Mouse (Mus musculus): ENCODE data around the gene Slc6a5. TPM values are rescaled to one million over a fixed set of nuclear protein-coding genes. Genes with fewer than 3 reads are reported as not detected.

Gene Slc6a5
- total and polyA plus RNA-seq, 3 experiments, result not detected

DNA sequence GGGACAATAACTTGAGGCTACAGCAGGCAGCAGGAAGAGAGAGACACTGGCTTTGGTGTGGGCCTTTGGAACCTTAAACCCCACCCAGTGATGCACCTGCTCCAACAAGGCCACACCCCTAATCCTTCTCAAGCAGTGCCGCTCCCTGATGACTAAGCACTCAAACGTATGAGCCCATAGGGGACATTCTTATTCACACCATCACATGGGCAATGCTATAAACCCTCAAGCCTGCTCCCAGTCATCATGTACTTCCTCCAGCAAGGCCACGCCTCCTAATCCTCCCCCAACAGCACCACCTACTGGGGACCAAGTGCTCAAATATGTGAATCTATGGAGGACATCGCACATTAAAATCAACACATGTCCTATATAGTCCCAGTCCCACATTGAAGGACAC, 9.5 kb downstream of the Slc6a5 start:
- Histone ChIP-seq H3K79me2 (ENCODE audit: control insufficient read depth, insufficient read depth, low read length, poor library complexity) (no peaks in the 10 kb centered on the region), H3K4me3 (ENCODE audit: control insufficient read depth in 1 of 2, insufficient read depth in 1 of 2, low read depth in 2 of 2, low read length in 2 of 2) (no peak overlapping the region), H3K27ac (ENCODE audit: control insufficient read depth, low read depth, low read length) (no peak overlapping the region), H3K36me3 (ENCODE audit: control insufficient read depth in 1 of 2, insufficient read depth in 2 of 2, low read length in 2 of 2) (no peaks in the 10 kb centered on the region), H3K4me1 (ENCODE audit: control insufficient read depth in 1 of 2, insufficient read depth in 2 of 2, low read length in 2 of 2) (peaks cover 0 to 6% of the 10 kb centered on the region in 2 experiments; a peak in 2 of 4 replicates), H3K27me3 (ENCODE audit: control insufficient read depth in 1 of 2, insufficient read depth in 2 of 2, low read length in 2 of 2) (no peaks in the 10 kb centered on the region), H3K9ac (ENCODE audit: control insufficient read depth, low read depth, low read length, poor library complexity, severe bottlenecking) (no peak overlapping the region), H3K9me3 (replicated peaks; ENCODE audit: insufficient read depth, low read length) (no peaks in the 10 kb centered on the region)
- TF ChIP-seq MXI1 (IDR thresholded peaks at IDR 0.05; ENCODE audit: low read depth, low read length) (no peak), GABPA (IDR thresholded peaks at IDR 0.05; ENCODE audit: low read depth, low read length) (no peak), MAFK (IDR thresholded peaks at IDR 0.05; ENCODE audit: borderline replicate concordance, low read depth, low read length) (no peak), CTCF (IDR thresholded peaks at IDR 0.05 in 2 of 3, conservative IDR thresholded peaks at IDR 0.05 in 1 of 3; ENCODE audit: control insufficient read depth in 1 of 3, insufficient read depth in 1 of 3, low read depth in 2 of 3, low read length in 3 of 3, poor library complexity in 1 of 3, severe bottlenecking in 1 of 3) (peak in 1 of 3 experiments; percentile 10; a peak in 1 of 6 replicates), ELF1 (IDR thresholded peaks at IDR 0.05; ENCODE audit: low read depth, low read length) (no peak)
- DNase-seq (ENCODE audit: low read depth, low spot score), result peak; percentile 20

DNA sequence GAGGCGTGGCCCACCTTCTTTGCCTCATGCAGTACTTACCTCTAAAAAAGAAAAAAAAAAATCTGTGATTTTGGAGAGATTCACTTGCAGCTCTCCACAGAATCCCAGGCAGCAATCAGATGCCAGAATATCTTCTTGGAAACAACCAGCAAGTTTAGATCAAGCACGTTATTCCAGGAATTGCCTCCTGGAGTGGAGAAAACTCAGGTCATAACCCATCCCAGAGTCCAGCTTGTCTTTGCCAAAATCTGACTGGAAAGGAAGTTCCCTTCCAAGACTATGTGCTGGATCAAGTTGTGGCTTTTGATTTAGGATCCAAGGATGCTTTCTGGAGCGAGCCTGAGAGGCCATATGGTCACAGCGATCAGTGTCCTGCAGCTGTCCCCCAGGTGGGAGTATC, 10.8 kb downstream of the Slc6a5 start:
- H3K27ac ChIP-seq (ENCODE audit: control insufficient read depth, low read depth, low read length), result no peak overlapping the region
- H3K4me1 ChIP-seq (ENCODE audit: control insufficient read depth in 1 of 2, insufficient read depth in 2 of 2, low read length in 2 of 2), result peaks cover 0 to 6% of the 10 kb centered on the region in 2 experiments; a peak in 2 of 4 replicates
- no peaks in the 10 kb centered on the region for H3K9me3 ChIP-seq (replicated peaks; ENCODE audit: insufficient read depth, low read length)
- H3K4me3 ChIP-seq (ENCODE audit: control insufficient read depth in 1 of 2, insufficient read depth in 1 of 2, low read depth in 2 of 2, low read length in 2 of 2), result no peak overlapping the region
- H3K9ac ChIP-seq (ENCODE audit: control insufficient read depth, low read depth, low read length, poor library complexity, severe bottlenecking), result no peak overlapping the region
- H3K36me3 ChIP-seq (ENCODE audit: control insufficient read depth in 1 of 2, insufficient read depth in 2 of 2, low read length in 2 of 2), result no peaks in the 10 kb centered on the region
- no peaks in the 10 kb centered on the region for H3K27me3 ChIP-seq (ENCODE audit: control insufficient read depth in 1 of 2, insufficient read depth in 2 of 2, low read length in 2 of 2)
- no peak for TF ChIP-seq SMC3 (IDR thresholded peaks at IDR 0.05; ENCODE audit: low read depth, low read length)
- TF ChIP-seq GABPA (IDR thresholded peaks at IDR 0.05; ENCODE audit: low read depth, low read length), result no peak
- TF ChIP-seq KAT2A (conservative IDR thresholded peaks at IDR 0.05; ENCODE audit: low read depth, low read length), result no peak
- TF ChIP-seq TBP (IDR thresholded peaks at IDR 0.05; ENCODE audit: low read depth, low read length), result no peak
- no peak for TF ChIP-seq EP300 (IDR thresholded peaks at IDR 0.05; ENCODE audit: low read depth in 1 of 2, low read length in 2 of 2)
- DNase-seq (ENCODE audit: low read depth, low spot score), result no peak
- no peaks in the 10 kb centered on the region for H3K79me2 ChIP-seq (ENCODE audit: control insufficient read depth, insufficient read depth, low read length, poor library complexity)

DNA sequence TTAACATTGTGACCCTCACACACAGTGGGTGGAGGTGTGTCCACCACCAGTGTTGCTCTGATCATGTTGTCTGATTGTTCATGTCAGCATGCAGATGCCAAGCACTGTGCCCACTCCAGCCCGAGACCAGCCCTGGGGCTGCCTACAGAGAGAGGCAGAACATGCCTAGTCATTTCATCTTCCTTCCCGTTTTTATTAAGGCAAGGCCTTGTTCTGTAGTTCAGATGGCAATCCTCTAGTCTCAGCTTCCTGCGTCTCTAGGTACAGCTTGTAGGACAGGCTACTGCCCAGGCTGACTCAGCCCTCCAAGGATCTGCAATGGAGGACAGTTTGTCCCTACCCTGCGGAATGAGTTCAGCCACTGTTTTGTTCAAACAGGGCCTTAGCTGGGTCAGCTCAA, 13.0 kb downstream of the Slc6a5 start:
- Histone ChIP-seq H3K4me1 (ENCODE audit: control insufficient read depth in 1 of 2, insufficient read depth in 2 of 2, low read length in 2 of 2) (peaks cover 0 to 6% of the 10 kb centered on the region in 2 experiments; a peak in 2 of 4 replicates), H3K36me3 (ENCODE audit: control insufficient read depth in 1 of 2, insufficient read depth in 2 of 2, low read length in 2 of 2) (no peaks in the 10 kb centered on the region), H3K79me2 (ENCODE audit: control insufficient read depth, insufficient read depth, low read length, poor library complexity) (no peaks in the 10 kb centered on the region), H3K9me3 (replicated peaks; ENCODE audit: insufficient read depth, low read length) (no peaks in the 10 kb centered on the region), H3K27ac (ENCODE audit: control insufficient read depth, low read depth, low read length) (no peak overlapping the region), H3K27me3 (ENCODE audit: control insufficient read depth in 1 of 2, insufficient read depth in 2 of 2, low read length in 2 of 2) (no peaks in the 10 kb centered on the region), H3K9ac (ENCODE audit: control insufficient read depth, low read depth, low read length, poor library complexity, severe bottlenecking) (peak overlapping the region; percentile 55), H3K4me3 (ENCODE audit: control insufficient read depth in 1 of 2, insufficient read depth in 1 of 2, low read depth in 2 of 2, low read length in 2 of 2) (peak overlapping the region; percentile 47 to 81)
- no peak for TF ChIP-seq ELF1 (IDR thresholded peaks at IDR 0.05; ENCODE audit: low read depth, low read length)
- 0 out of 2 replicates have a peak, but pooled peaks have one; percentile 24 for TF ChIP-seq MAZ (IDR thresholded peaks at IDR 0.05; ENCODE audit: low read depth, low read length)
- 0 out of 2 replicates have a peak, but pooled peaks have one; percentile 30 for TF ChIP-seq ZKSCAN1 (IDR thresholded peaks at IDR 0.05; ENCODE audit: low read depth, low read length)
- DNase-seq (ENCODE audit: low read depth, low spot score), result peak; percentile 78

Measured in MEL (cell line).